Mouse (Mus musculus) forebrain, embryonic 12.5 days (tissue): ENCODE data around the gene Itpkc. TPM values are rescaled to one million over a fixed set of nuclear protein-coding genes. Genes with fewer than 3 reads are reported as not detected.
A peak's percentile ranks its signal among the peaks of the same experiment; 100 is the strongest.

ENCODE experiments used
- ATAC-seq: fragments of 200-750 bp; cut with Nextera tagmentation; 2 replicates; pipeline ENCODE4 v1.8.0; 2017; ENCODE audit warnings: moderate TSS enrichment; ENCODE audit not compliant: low FRiP score
- H3K27ac ChIP-seq: fragments of 300-500 bp; sonication (generic); 2 replicates; pipeline ENCODE4 v1.5.1; 2016; ENCODE audit warnings: mild to moderate bottlenecking
- H3K27me3 ChIP-seq: fragments of 300-500 bp; sonication (generic); 2 replicates; pipeline ENCODE4 v1.6.1; 2016; ENCODE audit warnings: mild to moderate bottlenecking
- H3K36me3 ChIP-seq: fragments of 300-500 bp; sonication (generic); replicated peaks from 2 replicates; pipeline ENCODE4 v1.6.1; 2016; ENCODE audit warnings: mild to moderate bottlenecking
- H3K4me1 ChIP-seq: fragments of 300-500 bp; sonication (generic); 2 replicates; pipeline ENCODE4 v1.6.1; 2016
- H3K4me2 ChIP-seq: fragments of 300-500 bp; sonication (generic); 2 replicates; pipeline ENCODE4 v1.6.1; 2016; ENCODE audit warnings: mild to moderate bottlenecking, moderate library complexity
- H3K4me3 ChIP-seq: fragments of 300-500 bp; sonication (generic); replicated peaks from 2 replicates; pipeline ENCODE4 v1.5.1; 2016; ENCODE audit warnings: mild to moderate bottlenecking
- H3K9ac ChIP-seq: fragments of 300-500 bp; sonication (generic); 2 replicates; pipeline ENCODE4 v1.6.1; 2016; ENCODE audit warnings: mild to moderate bottlenecking
- H3K9me3 ChIP-seq: fragments of 300-500 bp; sonication (generic); 2 replicates; pipeline ENCODE4 v1.6.1; 2016
- WGBS: fragments of 180-500 bp; shearing (Covaris S2); methylation state at CpG from one replicate; pipeline ENCODE4 v1.1.7; 2016; 5-methylcytosine and 5-hydroxymethylcytosine counted together
- polyA plus RNA-seq: library from polyadenylated mRNA; unstranded; fragments of >200 nt; fragmentation: Nextera tagmentation; extraction: Ambion mirVana; gene quantifications from 2 replicates; pipeline ENCODE4 v1.2.1, GENCODE M21; 2016

The Itpkc gene
- polyA plus RNA-seq, 1 experiment from 2014 or later, result 7.5 TPM

DNA sequence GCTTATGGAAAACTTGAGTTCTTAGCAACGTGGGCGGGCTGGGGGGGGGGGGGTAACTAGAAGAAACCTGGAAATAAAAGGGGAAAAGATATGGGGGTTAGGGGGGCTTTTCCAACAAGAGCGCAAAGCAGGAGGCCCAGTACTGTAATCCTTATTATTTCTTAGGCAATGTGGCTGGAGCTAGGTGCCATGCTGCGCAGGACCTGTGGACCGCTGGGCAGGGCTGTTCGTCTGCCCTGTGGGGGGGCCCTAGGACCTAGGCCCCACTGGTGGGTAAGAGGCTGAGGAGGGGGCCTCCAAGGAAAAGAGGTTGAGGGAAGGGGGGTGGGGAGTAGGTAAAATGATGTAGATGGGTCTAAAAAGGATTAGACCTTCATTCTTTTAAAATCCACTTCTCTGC is 4.8 kb upstream of the Itpkc start:
- Histone ChIP-seq H3K9ac (peak overlapping the region; percentile 38), H3K4me3 (peak overlapping the region; percentile 54), H3K36me3 (0 out of 2 replicates have a peak, but pooled peaks cover 10% of the 10 kb centered on the region), H3K27ac (peak overlapping the region; percentile 79), H3K4me2 (peak overlapping the region; percentile 58), H3K9me3 (no peaks in the 10 kb centered on the region), H3K27me3 (no peaks in the 10 kb centered on the region), H3K4me1 (peaks cover 18% of the 10 kb centered on the region)
- peak; percentile 28 for ATAC-seq
- 0% methylated on average over 6 of the region's 6 CpGs for WGBS

DNA sequence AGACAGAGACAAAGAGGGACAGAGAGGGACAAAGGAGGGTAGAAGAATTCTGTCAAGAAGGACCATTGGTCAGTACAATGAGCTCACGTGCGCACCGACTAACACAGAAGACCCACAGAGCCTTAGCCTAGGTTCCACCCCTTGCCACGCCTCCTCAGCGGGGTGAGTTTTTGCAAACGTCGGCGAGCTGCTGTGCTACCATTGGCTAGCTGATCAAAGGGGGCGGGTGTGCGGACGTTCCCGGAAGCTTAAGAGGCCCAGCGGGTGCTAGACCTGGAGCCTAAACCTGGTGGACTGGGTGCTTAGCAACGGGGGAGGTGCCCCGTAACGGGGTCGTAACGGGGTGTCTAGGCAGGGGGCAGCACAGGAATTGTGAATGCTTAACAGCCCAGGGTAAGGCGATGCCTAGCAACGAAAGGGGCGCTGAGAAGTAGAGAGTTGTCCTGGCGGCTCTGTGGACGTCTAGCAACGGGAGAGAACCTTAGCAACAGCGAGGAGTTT is 4.4 kb upstream of the Itpkc start, which contains the start of gene Coq8b:
Coq8b (plus strand) TSS at position 243 of the 501 bp plus-strand sequence.
- peak within 1 kb of the TSS; percentile 58 for H3K4me2 ChIP-seq
- ATAC-seq, result peak; percentile 94
- H3K9me3 ChIP-seq, result no peaks in the 10 kb centered on the region
- peak within 1 kb of the TSS; percentile 86 for H3K27ac ChIP-seq
- WGBS, result under 1% methylated on average over 25 of the region's 25 CpGs
- H3K4me3 ChIP-seq, result peak within 1 kb of the TSS; percentile 54
- peak within 1 kb of the TSS; percentile 38 for H3K9ac ChIP-seq
- H3K4me1 ChIP-seq, result peaks cover 18% of the 10 kb centered on the region
- no peaks in the 10 kb centered on the region for H3K27me3 ChIP-seq
- 0 out of 2 replicates have a peak, but pooled peaks cover 8% of the 10 kb centered on the region for H3K36me3 ChIP-seq

DNA sequence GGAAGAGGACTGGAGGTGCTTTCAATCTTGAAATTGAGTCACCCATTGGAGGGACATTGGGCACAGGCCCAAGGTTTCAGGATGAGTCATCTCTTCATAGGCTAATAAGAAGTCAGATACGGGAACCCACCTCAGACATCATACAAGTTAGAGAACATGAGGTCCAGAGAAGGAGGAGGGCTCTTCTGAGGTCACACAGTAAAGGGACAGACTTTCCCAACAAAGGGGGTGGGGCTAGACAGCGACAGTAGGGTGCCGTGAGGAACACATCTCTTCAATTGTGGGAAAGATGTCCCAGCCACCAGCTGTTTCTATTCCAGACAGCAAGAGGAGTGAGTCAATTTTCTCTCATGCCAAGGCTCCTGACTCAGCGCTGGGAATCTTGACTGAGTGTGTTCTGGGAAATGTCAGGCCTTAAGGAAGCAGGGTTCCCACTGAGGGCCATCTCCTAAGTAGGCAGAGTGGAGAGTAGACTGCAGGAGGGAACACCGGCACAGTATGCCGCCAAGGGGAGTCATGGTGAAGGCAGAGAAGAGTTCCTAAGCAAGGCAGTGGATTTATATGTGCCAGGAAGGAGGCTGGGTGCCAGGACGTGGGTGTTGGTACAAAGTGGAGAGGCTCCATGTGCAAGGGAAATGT is 3.4 kb upstream of the Itpkc start:
- H3K4me3 ChIP-seq, result no peak overlapping the region
- H3K27ac ChIP-seq, result 0 out of 2 replicates have a peak overlapping the region, but pooled peaks have one; percentile 86

DNA sequence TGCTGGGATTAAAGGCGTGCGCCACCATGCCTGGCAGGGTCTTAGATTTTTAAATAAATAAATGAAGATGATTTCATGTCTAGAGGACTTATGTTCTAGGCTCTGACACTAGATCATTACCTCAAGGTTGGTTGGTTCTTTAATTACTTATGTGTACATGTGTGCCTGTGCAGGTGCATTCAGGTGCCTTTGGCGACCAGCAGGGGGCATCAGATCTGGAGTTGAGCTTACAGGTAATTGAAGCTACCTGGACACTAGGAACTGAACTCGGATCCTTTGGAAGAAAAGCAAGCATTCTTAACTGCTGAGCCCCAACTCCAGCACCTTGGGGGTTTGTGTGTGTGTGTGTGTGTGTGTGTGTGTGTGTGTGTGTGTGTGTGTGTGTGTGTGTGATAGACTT is 2.3 kb upstream of the Itpkc start:
- H3K9me3 ChIP-seq, result no peaks in the 10 kb centered on the region
- no peak overlapping the region for H3K9ac ChIP-seq
- no peaks in the 10 kb centered on the region for H3K36me3 ChIP-seq
- 76% methylated on average over 4 of the region's 4 CpGs for WGBS
- H3K4me1 ChIP-seq, result peaks cover 39% of the 10 kb centered on the region
- no peak for ATAC-seq
- H3K27ac ChIP-seq, result no peak overlapping the region
- H3K27me3 ChIP-seq, result no peaks in the 10 kb centered on the region
- no peak overlapping the region for H3K4me3 ChIP-seq
- H3K4me2 ChIP-seq, result no peak overlapping the region

More for the DNA sequence above, 3.4 kb upstream of the Itpkc start:
- WGBS, result 80% methylated on average over 7 of the region's 7 CpGs
- Histone ChIP-seq H3K4me1 (peaks cover 28% of the 10 kb centered on the region), H3K9me3 (no peaks in the 10 kb centered on the region), H3K36me3 (no peaks in the 10 kb centered on the region), H3K27me3 (no peaks in the 10 kb centered on the region), H3K4me2 (no peak overlapping the region), H3K9ac (no peak overlapping the region)
- no peak for ATAC-seq

- peak overlapping the region; percentile 54 for H3K9ac ChIP-seq
- H3K36me3 ChIP-seq, result no peaks in the 10 kb centered on the region
- H3K4me1 ChIP-seq, result peaks cover 54% of the 10 kb centered on the region
- WGBS, result 14% methylated on average over 6 of the region's 6 CpGs
- H3K9me3 ChIP-seq, result no peaks in the 10 kb centered on the region
- no peak for ATAC-seq
- H3K27ac ChIP-seq, result peak overlapping the region; percentile 79
- H3K27me3 ChIP-seq, result no peaks in the 10 kb centered on the region
- H3K4me3 ChIP-seq, result peak overlapping the region; percentile 83
- peak overlapping the region; percentile 91 for H3K4me2 ChIP-seq
Observed at GRCm38 (mm10) chr7:27228865-27229264, 404 bp upstream of the Itpkc start.

- H3K9ac ChIP-seq, result peak overlapping the region; percentile 87
- no peaks in the 10 kb centered on the region for H3K36me3 ChIP-seq
- H3K27me3 ChIP-seq, result no peaks in the 10 kb centered on the region
- no peak for ATAC-seq
- H3K4me3 ChIP-seq, result peak overlapping the region; percentile 83
- WGBS, result 5% methylated on average over 10 of the region's 10 CpGs
- peak overlapping the region; percentile 79; the same call in 1 of the 2 replicates for H3K27ac ChIP-seq
- H3K9me3 ChIP-seq, result no peaks in the 10 kb centered on the region
- peaks cover 56% of the 10 kb centered on the region for H3K4me1 ChIP-seq
- H3K4me2 ChIP-seq, result peak overlapping the region; percentile 91
Observed at GRCm38 (mm10) chr7:27227676-27228075, 785 bp downstream of the Itpkc start.

- no peak overlapping the region for H3K27ac ChIP-seq
Observed at GRCm38 (mm10) chr7:27227276-27227675, 1.2 kb downstream of the Itpkc start.

DNA sequence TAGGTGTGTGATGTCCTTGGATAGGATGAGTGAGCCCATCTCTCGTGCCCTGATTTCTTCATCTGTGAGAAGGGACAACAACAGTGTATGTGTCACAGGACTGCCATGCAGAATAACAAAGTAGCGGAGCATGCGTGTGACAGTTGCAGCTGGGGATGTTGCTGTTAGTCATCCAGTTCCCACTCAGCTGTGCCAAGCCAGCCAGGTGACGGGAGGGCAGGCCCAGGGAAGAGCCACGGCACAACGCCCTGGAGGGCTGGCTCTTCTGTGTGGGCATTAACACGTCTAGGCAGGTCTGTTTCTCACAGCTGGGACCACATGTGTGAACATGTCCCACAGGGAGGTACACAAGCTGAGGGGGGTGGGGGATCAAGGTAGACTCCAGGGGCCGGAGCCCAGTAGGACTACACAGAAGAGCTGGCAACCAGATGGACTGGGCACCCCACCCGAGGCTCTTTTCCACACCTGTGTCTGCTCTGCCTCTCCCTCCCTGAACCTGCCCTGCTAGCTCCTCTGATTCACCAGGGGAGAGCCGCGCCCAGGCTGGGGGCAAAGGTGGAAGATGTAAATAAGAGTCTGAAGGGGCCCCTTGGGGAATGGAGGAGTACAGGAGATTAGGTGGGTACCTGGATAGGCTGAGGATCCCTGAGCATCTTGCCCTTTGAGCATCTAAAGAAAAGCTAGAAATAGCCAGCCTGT is 3.4 kb downstream of the Itpkc start:
- 90% methylated on average over 11 of the region's 11 CpGs for WGBS
- Histone ChIP-seq H3K27ac (no peak overlapping the region), H3K9ac (peak overlapping the region; percentile 26; the same call in 1 of the 2 replicates), H3K4me3 (0 out of 2 replicates have a peak overlapping the region, but pooled peaks have one; percentile 2), H3K36me3 (peaks cover under 1% of the 10 kb centered on the region; the same call in 1 of the 2 replicates), H3K27me3 (no peaks in the 10 kb centered on the region), H3K4me2 (peak overlapping the region; percentile 91), H3K9me3 (no peaks in the 10 kb centered on the region), H3K4me1 (peaks cover 53% of the 10 kb centered on the region)
- ATAC-seq, result no peak

More at GRCm38 (mm10) chr7:27227276-27227675, 1.2 kb downstream of the Itpkc start:
- Histone ChIP-seq H3K9ac (peak overlapping the region; percentile 87), H3K4me3 (peak overlapping the region; percentile 83), H3K36me3 (no peaks in the 10 kb centered on the region), H3K27me3 (no peaks in the 10 kb centered on the region), H3K4me1 (peaks cover 53% of the 10 kb centered on the region), H3K9me3 (no peaks in the 10 kb centered on the region), H3K4me2 (peak overlapping the region; percentile 91)
- 25% methylated on average over 9 of the region's 9 CpGs for WGBS
- ATAC-seq, result no peak

GRCm38 (mm10) chr7:27222538-27222937 is 5.9 kb downstream of the Itpkc start:
- peaks cover 21% of the 10 kb centered on the region for H3K36me3 ChIP-seq
- ATAC-seq, result no peak

DNA sequence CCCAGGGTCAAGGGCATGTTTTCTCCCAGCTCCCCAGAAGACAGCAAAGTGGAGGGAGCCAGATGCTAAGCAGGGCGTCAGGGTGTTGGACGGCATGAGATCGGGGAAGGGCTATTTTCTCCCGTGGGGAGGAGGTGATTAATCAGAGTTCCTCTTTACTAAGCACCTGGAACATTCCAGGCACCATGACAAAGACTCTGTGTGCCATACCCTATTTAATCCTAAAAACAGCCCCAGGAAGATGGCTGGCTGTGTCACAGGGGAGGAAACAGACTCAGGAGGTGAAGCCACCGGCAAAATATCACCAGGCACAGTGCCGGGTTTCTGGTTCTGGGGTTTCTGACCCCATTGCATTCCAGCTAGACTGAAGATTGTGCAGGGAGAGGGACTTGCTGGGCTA is 6.5 kb downstream of the Itpkc start:
- Histone ChIP-seq H3K9ac (no peak overlapping the region), H3K27me3 (no peaks in the 10 kb centered on the region), H3K4me2 (no peak overlapping the region), H3K4me1 (peaks cover 40% of the 10 kb centered on the region), H3K9me3 (no peaks in the 10 kb centered on the region), H3K4me3 (no peak overlapping the region), H3K27ac (no peak overlapping the region), H3K36me3 (peaks cover 26% of the 10 kb centered on the region)
- ATAC-seq, result no peak
- WGBS, result 85% methylated on average over 6 of the region's 6 CpGs

More at GRCm38 (mm10) chr7:27222538-27222937, 5.9 kb downstream of the Itpkc start:
- H3K4me3 ChIP-seq, result no peak overlapping the region
- H3K4me2 ChIP-seq, result no peak overlapping the region
- WGBS, result 86% methylated on average over 1 of the region's 1 CpGs
- no peak overlapping the region for H3K27ac ChIP-seq
- H3K9ac ChIP-seq, result no peak overlapping the region
- peaks cover 46% of the 10 kb centered on the region for H3K4me1 ChIP-seq
- no peaks in the 10 kb centered on the region for H3K27me3 ChIP-seq
- no peaks in the 10 kb centered on the region for H3K9me3 ChIP-seq

DNA sequence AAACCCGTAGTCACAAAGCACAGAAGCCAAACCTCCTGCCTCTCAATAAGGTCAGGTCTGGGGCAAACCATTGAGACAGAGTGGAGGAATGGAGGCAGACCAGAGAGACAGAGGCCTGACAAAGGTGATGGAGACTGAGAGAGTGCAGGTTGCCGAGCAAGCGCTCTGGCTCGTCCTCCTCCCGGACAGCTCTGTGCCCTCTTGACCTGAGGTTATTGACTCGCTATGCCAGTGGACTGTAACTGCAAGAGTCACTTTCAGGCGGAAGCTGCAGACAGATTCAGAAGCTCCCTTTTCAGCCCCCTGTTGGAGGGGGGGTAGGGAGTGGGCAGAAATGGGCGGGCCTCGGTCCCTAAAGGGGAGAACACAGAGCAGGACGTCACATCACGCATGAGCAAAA is 8.5 kb downstream of the Itpkc start:
- no peak overlapping the region for H3K27ac ChIP-seq
- no peaks in the 10 kb centered on the region for H3K9me3 ChIP-seq
- WGBS, result 91% methylated on average over 11 of the region's 11 CpGs
- H3K4me2 ChIP-seq, result no peak overlapping the region
- peaks cover 20% of the 10 kb centered on the region for H3K4me1 ChIP-seq
- no peak overlapping the region for H3K9ac ChIP-seq
- no peaks in the 10 kb centered on the region for H3K27me3 ChIP-seq
- no peak overlapping the region for H3K4me3 ChIP-seq
- peaks cover 40% of the 10 kb centered on the region for H3K36me3 ChIP-seq
- no peak for ATAC-seq

DNA sequence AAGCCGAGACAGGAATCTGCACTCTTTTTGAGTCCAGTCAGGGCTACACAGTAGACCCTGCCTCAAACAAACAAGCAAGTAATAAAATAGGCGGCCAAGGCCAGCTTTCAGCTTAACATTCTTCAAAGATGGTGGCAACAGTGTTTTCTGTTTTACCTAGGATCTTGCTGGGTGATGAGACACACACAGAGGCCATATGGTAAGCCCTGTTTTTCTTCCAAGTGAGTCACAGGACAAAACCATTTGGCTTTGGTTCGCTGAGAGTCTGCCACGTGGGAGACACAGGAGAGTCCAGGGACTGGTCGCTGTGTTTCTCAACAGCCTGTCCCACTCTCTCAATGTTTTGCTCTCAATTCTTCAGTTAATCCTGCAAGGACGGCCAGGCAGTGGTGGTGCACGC is 9.9 kb downstream of the Itpkc start:
- H3K9ac ChIP-seq, result no peak overlapping the region

More for the DNA sequence above, 9.9 kb downstream of the Itpkc start:
- H3K27me3 ChIP-seq, result no peaks in the 10 kb centered on the region
- H3K4me2 ChIP-seq, result no peak overlapping the region
- no peak for ATAC-seq
- 89% methylated on average over 7 of the region's 7 CpGs for WGBS
- H3K4me1 ChIP-seq, result peaks cover 6% of the 10 kb centered on the region
- H3K36me3 ChIP-seq, result peaks cover 48% of the 10 kb centered on the region
- no peak overlapping the region for H3K4me3 ChIP-seq
- H3K27ac ChIP-seq, result no peak overlapping the region
- H3K9me3 ChIP-seq, result no peaks in the 10 kb centered on the region
